Mouse (Mus musculus): ENCODE results near the gene Olfr1438-ps1.
"Not testable (repeated sequence)": the region's sequence is repeated elsewhere in the genome, so short reads cannot be mapped to it uniquely, and the experiment has no call there.

The Olfr1438-ps1 gene

DNA sequence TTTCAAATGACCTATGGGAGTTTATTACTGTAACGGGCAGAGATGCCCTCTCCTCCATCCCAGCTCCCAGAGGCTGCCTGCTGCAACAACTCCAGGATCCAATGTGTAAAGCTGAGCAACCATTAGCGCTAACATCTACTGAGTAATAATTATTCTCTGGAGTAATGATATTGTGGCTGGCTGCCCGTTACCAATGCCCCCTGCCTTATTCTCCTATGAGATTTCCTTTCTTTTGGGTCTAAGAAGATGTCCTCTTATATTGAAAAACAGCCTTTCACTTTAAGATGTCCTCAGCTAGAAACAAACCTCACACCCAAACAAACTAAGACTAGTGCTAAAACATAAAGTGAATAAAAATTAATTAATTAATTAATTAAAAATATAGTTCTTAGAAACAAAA is at the start of gene Olfr1438-ps1:
TSS of gene Olfr1438-ps1 (minus strand) at position 101 of the 400 bp plus-strand sequence.
- DNase-seq (ENCODE audit: low read depth, low spot score): no peak

- peak; percentile 74 for DNase-seq (ENCODE audit: low read depth, low spot score)
Observed at GRCm38 (mm10) chr19:12374465-12375025, 38.8 kb upstream of the Olfr1438-ps1 start.

GRCm38 (mm10) chr19:12373004-12373403 is 37.3 kb upstream of the Olfr1438-ps1 start:
- peak; percentile 19 for DNase-seq (ENCODE audit: low read depth, low spot score)

GRCm38 (mm10) chr19:12325001-12325400 is 10.7 kb downstream of the Olfr1438-ps1 start, which contains the start of gene Olfr1437:
Olfr1437 (minus strand) TSS chr19:12325101.
- no peak for DNase-seq (ENCODE audit: low read depth, low spot score)

DNA sequence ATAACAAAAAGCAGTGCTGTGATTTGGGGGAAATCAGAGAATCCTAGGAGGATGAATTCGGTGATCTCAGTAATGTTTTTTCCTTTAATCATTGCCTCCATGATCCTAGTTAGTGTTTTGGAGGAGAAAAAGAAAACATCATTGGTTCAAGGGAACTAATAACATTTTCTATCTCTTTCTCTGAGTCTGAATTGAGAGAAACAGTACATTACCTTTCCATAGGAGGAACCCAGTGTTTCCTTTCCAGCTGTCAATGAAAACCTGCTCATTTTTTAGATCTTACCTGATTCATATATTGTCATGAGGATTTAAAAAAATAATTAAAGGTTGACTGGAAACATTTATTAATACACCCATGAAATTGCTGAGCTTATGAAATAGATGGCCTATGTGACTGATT is 36.7 kb downstream of the Olfr1438-ps1 start, which contains the start of gene Olfr1436:
TSS of gene Olfr1436 (minus strand) at position 101 of the 400 bp plus-strand sequence.
- DNase-seq (ENCODE audit: low read depth, low spot score): not testable (repeated sequence)

GRCm38 (mm10) chr19:12292979-12293378 is 42.7 kb downstream of the Olfr1438-ps1 start:
- peak; percentile 60 for DNase-seq (ENCODE audit: low read depth, low spot score)

GRCm38 (mm10) chr19:12279554-12279953 is 56.2 kb downstream of the Olfr1438-ps1 start, which contains the start of gene Olfr1434:
Olfr1434 (plus strand) TSS chr19:12279854.
- no peak for DNase-seq (ENCODE audit: low read depth, low spot score)
